Mouse (Mus musculus) midbrain, embryonic 11.5 days (tissue): ENCODE results near the gene St3gal3. TPM values are rescaled to one million over a fixed set of nuclear protein-coding genes. Genes with fewer than 3 reads are reported as not detected.

ENCODE experiments used
- ATAC-seq: fragments of 200-750 bp; cut with Nextera tagmentation; 2 replicates; pipeline ENCODE4 v1.8.0; 2017; ENCODE audit warnings: moderate TSS enrichment, moderate library complexity; ENCODE audit not compliant: low FRiP score
- DNase-seq: peaks from one replicate; pipeline ENCODE4 v3.0.0; 2015; ENCODE audit warnings: low spot score; ENCODE audit errors: missing footprints
- H3K27ac ChIP-seq: fragments of 300-500 bp; sonication (generic); 2 replicates; pipeline ENCODE4 v1.5.1; 2014; ENCODE audit warnings: low read depth, low read length
- H3K27me3 ChIP-seq: fragments of 300-500 bp; sonication (generic); 2 replicates; pipeline ENCODE4 v1.6.1; 2014; ENCODE audit warnings: mild to moderate bottlenecking, low read length, moderate library complexity, mixed read lengths; ENCODE audit not compliant: control insufficient read depth, insufficient read depth
- H3K36me3 ChIP-seq: fragments of 300-500 bp; sonication (generic); 2 replicates; pipeline ENCODE4 v1.6.1; 2014; ENCODE audit warnings: mild to moderate bottlenecking, low read length, moderate library complexity, mixed read lengths; ENCODE audit not compliant: control insufficient read depth, insufficient read depth
- H3K4me1 ChIP-seq: fragments of 300-500 bp; sonication (generic); 2 replicates; pipeline ENCODE4 v1.6.1; 2014; ENCODE audit warnings: low read length; ENCODE audit not compliant: control insufficient read depth, insufficient read depth
- H3K4me2 ChIP-seq: fragments of 300-500 bp; sonication (generic); 2 replicates; pipeline ENCODE4 v1.6.1; 2014; ENCODE audit warnings: mild to moderate bottlenecking, moderate library complexity
- H3K4me3 ChIP-seq: fragments of 300-500 bp; sonication (generic); 2 replicates; pipeline ENCODE4 v1.5.1; 2014; ENCODE audit warnings: low read depth, low read length
- H3K9ac ChIP-seq: fragments of 300-500 bp; sonication (generic); 2 replicates; pipeline ENCODE4 v1.6.1; 2014; ENCODE audit warnings: low read length
- H3K9me3 ChIP-seq: fragments of 300-500 bp; sonication (generic); 2 replicates; pipeline ENCODE4 v1.6.1; 2016; ENCODE audit warnings: low read length; ENCODE audit not compliant: control insufficient read depth
- WGBS: fragments of 180-500 bp; shearing (Covaris S2); extraction: QIAGEN DNeasy Blood & Tissue Kit; methylation state at CpG from one replicate; pipeline ENCODE4 v1.1.7; 2014; 5-methylcytosine and 5-hydroxymethylcytosine counted together
- polyA plus RNA-seq: library from polyadenylated mRNA; unstranded; fragments of >200 nt; fragmentation: Nextera tagmentation; extraction: Ambion mirVana; gene quantifications from 2 replicates; pipeline ENCODE4 v1.2.1, GENCODE M21; 2014

The St3gal3 gene
- 3.6 and 5.7 TPM in 2 replicates for polyA plus RNA-seq

DNA sequence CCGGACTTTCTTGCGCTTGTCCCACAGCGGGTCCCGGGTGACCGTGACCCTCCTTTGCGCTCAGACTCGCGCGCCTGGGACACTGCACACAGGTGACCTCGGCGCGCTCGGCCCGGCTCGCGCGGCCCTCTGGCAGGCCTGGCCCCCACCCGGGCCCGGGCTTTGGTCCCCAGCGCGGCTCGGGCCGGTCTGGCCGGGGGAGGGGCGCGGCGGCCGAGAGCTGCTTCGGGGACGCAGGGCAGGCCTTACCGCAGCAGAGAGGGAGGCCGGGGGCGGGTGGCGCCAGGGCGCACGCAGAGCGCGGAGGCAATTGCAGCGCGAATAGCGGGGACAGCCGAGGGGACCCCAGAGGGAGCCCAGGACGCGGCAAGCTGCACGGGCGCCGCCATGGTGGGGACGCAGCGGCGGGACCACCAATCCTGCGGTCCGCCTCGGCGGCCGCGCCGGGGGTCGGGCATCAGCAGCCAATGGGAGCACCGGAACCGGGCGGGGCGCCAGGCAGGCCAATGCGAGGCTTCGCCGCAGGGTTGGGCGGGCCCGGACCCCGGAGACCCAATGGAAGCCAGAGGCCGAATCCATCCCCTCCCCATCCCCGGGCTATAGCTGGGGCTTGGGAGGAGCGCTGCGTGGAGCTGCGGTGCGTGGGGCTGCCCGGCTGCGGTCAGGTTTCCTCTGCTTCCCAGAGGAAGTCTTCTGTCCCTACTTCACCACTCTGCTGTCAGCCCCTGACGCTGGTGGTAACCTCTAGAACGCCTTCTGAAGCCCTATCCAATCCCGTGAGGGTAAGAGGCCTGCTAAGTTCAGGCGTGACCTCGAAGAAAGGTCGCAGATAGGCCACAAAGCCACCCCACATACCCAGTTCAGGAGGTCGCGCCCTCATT lies at the start of gene St3gal3:
Gene St3gal3 (minus strand): TSS at position 430 of the 881 bp plus-strand sequence.
- Histone ChIP-seq H3K4me1 (peaks cover 11% of the 10 kb centered on the region), H3K36me3 (peaks cover 21% of the 10 kb centered on the region), H3K27ac (peak within 1 kb of the TSS; percentile 61; the same call in 1 of the 2 replicates), H3K9me3 (no peaks in the 10 kb centered on the region), H3K27me3 (no peaks in the 10 kb centered on the region), H3K9ac (peak within 1 kb of the TSS; percentile 77), H3K4me3 (peak within 1 kb of the TSS; percentile 81), H3K4me2 (peak within 1 kb of the TSS; percentile 75)
- ATAC-seq (peak; percentile 99), DNase-seq (peak; percentile 98)
- WGBS = under 1% methylated on average over 84 of the region's 84 CpGs

DNA sequence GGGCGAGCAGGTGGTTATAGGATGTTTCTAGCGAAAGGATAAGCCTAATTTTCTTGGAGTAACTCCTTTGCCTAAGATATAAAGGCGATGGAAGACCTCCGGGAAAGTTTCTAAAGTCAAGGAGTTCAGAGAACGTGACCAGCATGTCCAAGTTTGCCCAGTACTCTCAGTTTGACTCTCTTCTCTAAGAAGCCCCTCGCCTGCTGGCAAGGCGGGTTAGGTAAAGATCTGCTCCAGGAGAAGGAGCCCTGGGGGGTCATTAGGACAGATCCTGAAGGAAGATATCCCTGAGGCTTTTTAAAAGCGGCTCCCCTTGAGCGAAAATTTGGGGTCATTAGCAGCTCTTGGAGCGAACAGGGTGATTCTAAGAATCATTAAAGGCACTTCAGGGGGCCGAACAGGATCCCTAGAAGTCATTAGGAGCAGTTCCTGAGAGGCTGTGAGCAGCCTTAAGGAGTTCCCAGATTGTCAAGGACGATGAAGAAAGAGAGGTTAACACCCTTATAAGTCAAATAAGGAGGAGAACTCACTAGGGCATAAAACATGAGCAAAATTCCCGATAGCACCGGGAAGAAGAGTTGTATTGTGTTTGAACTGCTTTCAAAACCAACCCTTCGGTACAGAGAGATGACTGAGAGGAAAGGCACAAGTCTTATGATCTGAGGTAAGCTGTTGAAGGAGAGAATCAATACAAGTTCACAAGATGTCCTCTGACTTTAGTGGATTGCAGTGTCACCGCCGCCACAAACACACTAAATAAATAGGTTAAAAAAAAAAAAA lies 45.8 kb upstream of the St3gal3 start:
- Histone ChIP-seq H3K36me3 (peaks cover 6% of the 10 kb centered on the region; the same call in 1 of the 2 replicates), H3K27me3 (no peaks in the 10 kb centered on the region), H3K9ac (peak overlapping the region; percentile 74), H3K4me3 (peak overlapping the region; percentile 62), H3K27ac (peak overlapping the region; percentile 79), H3K4me1 (peaks cover 9% of the 10 kb centered on the region; the same call in 1 of the 2 replicates), H3K4me2 (peak overlapping the region; percentile 62), H3K9me3 (no peaks in the 10 kb centered on the region)
- DNase-seq (peak; percentile 97), ATAC-seq (peak; percentile 14; the same call in 1 of the 2 replicates)
- WGBS = 17% methylated on average over 17 of the region's 17 CpGs

GRCm38 (mm10) chr4:118179467-118180300 lies 45.0 kb upstream of the St3gal3 start, which contains the start of gene Kdm4a:
Gene Kdm4a (minus strand): TSS chr4:118180043.
- DNase-seq = peak; percentile 99
- no peaks in the 10 kb centered on the region for H3K9me3 ChIP-seq
- under 1% methylated on average over 38 of the region's 38 CpGs for WGBS

GRCm38 (mm10) chr4:118178952-118179466 lies 44.3 kb upstream of the St3gal3 start:
- H3K9me3 ChIP-seq = no peaks in the 10 kb centered on the region
- peaks cover 9% of the 10 kb centered on the region; the same call in 1 of the 2 replicates for H3K4me1 ChIP-seq
- peak overlapping the region; percentile 63 for H3K4me2 ChIP-seq
- no peaks in the 10 kb centered on the region for H3K27me3 ChIP-seq
- DNase-seq (no peak), ATAC-seq (no peak)
- peak overlapping the region; percentile 68 for H3K9ac ChIP-seq
- 2% methylated on average over 12 of the region's 12 CpGs for WGBS
- H3K36me3 ChIP-seq = peaks cover 15% of the 10 kb centered on the region
- H3K27ac ChIP-seq = peak overlapping the region; percentile 79; the same call in 1 of the 2 replicates
- H3K4me3 ChIP-seq = peak overlapping the region; percentile 62

More at GRCm38 (mm10) chr4:118179467-118180300, 45.0 kb upstream of the St3gal3 start, which contains the start of gene Kdm4a:
- peak; percentile 99 for ATAC-seq
- peak within 1 kb of the TSS; percentile 74 for H3K9ac ChIP-seq
- peak within 1 kb of the TSS; percentile 79 for H3K27ac ChIP-seq
- H3K4me2 ChIP-seq = peak within 1 kb of the TSS; percentile 63
- no peaks in the 10 kb centered on the region for H3K27me3 ChIP-seq
- peak within 1 kb of the TSS; percentile 62 for H3K4me3 ChIP-seq
- peaks cover 10% of the 10 kb centered on the region; the same call in 1 of the 2 replicates for H3K36me3 ChIP-seq
- peaks cover 9% of the 10 kb centered on the region; the same call in 1 of the 2 replicates for H3K4me1 ChIP-seq

- no peak overlapping the region for H3K4me3 ChIP-seq
- H3K9ac ChIP-seq = no peak overlapping the region
- no peak overlapping the region for H3K27ac ChIP-seq
- H3K4me2 ChIP-seq = no peak overlapping the region
- H3K36me3 ChIP-seq = peaks cover 58% of the 10 kb centered on the region
- ATAC-seq (no peak), DNase-seq (no peak)
- H3K9me3 ChIP-seq = no peaks in the 10 kb centered on the region
- 96% methylated on average over 12 of the region's 12 CpGs for WGBS
- H3K4me1 ChIP-seq = no peaks in the 10 kb centered on the region
- H3K27me3 ChIP-seq = no peaks in the 10 kb centered on the region
Measured at GRCm38 (mm10) chr4:118172461-118172860, 37.7 kb upstream of the St3gal3 start.

- no peak for DNase-seq
- no peak overlapping the region for H3K9ac ChIP-seq
- peaks cover 66% of the 10 kb centered on the region for H3K36me3 ChIP-seq
- WGBS = 84% methylated on average over 9 of the region's 9 CpGs
- no peaks in the 10 kb centered on the region for H3K4me1 ChIP-seq
- no peaks in the 10 kb centered on the region for H3K9me3 ChIP-seq
- H3K4me3 ChIP-seq = no peak overlapping the region
- no peak for ATAC-seq
- H3K27ac ChIP-seq = no peak overlapping the region
- no peaks in the 10 kb centered on the region for H3K27me3 ChIP-seq
- H3K4me2 ChIP-seq = no peak overlapping the region
Measured at GRCm38 (mm10) chr4:118171006-118171405, 36.3 kb upstream of the St3gal3 start.

GRCm38 (mm10) chr4:118162123-118162522 lies 27.4 kb upstream of the St3gal3 start:
- Histone ChIP-seq H3K27ac (no peak overlapping the region), H3K4me2 (no peak overlapping the region), H3K4me3 (no peak overlapping the region), H3K4me1 (no peaks in the 10 kb centered on the region), H3K27me3 (no peaks in the 10 kb centered on the region), H3K9me3 (no peaks in the 10 kb centered on the region), H3K36me3 (peaks cover 82% of the 10 kb centered on the region), H3K9ac (no peak overlapping the region)
- ATAC-seq (no peak), DNase-seq (no peak)
- WGBS = 94% methylated on average over 12 of the region's 12 CpGs

DNA sequence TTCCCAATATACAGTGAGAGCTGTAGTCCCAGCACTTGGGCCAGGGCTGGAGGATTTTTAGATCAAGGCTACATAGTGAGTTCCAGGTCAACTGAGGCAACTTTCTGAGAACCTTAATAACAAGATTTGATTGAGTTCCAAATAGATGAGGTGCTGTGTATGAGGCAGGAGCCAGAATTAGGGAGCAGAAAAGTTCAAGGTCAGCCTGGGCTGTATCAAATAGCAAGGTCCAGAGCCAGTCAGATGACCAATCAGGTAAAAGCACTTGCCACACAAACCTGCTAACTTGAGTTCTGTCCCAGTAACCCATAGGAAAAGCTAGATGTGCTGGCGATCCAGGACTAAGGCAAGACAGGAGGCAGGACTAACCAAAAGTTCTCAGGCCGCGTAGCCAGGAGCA lies 23.0 kb upstream of the St3gal3 start:
- H3K36me3 ChIP-seq = peaks cover 68% of the 10 kb centered on the region
- no peak overlapping the region for H3K4me2 ChIP-seq
- 95% methylated on average over 3 of the region's 3 CpGs for WGBS
- DNase-seq (no peak), ATAC-seq (no peak)
- H3K4me3 ChIP-seq = no peak overlapping the region
- H3K9me3 ChIP-seq = no peaks in the 10 kb centered on the region
- H3K9ac ChIP-seq = no peak overlapping the region
- no peaks in the 10 kb centered on the region for H3K27me3 ChIP-seq
- no peak overlapping the region for H3K27ac ChIP-seq
- H3K4me1 ChIP-seq = no peaks in the 10 kb centered on the region
